Mouse (Mus musculus) hindbrain, embryonic 12.5 days (tissue): ENCODE results near the gene Mmp15. TPM values are rescaled to one million over a fixed set of nuclear protein-coding genes. Genes with fewer than 3 reads are reported as not detected.

Source experiments
- ATAC-seq: fragments of 200-750 bp; cut with Nextera tagmentation; 2 replicates; pipeline ENCODE4 v1.8.0; 2017; ENCODE audit warnings: moderate TSS enrichment; ENCODE audit not compliant: low FRiP score
- H3K27ac ChIP-seq: fragments of 300-500 bp; sonication (generic); 2 replicates; pipeline ENCODE4 v1.5.1; 2016; ENCODE audit warnings: mild to moderate bottlenecking
- H3K27me3 ChIP-seq: fragments of 300-500 bp; sonication (generic); 2 replicates; pipeline ENCODE4 v1.6.1; 2016; ENCODE audit warnings: mild to moderate bottlenecking
- H3K36me3 ChIP-seq: fragments of 300-500 bp; sonication (generic); 2 replicates; pipeline ENCODE4 v1.6.1; 2016; ENCODE audit warnings: mild to moderate bottlenecking
- H3K4me1 ChIP-seq: fragments of 300-500 bp; sonication (generic); 2 replicates; pipeline ENCODE4 v1.6.1; 2016
- H3K4me2 ChIP-seq: fragments of 300-500 bp; sonication (generic); replicated peaks from 2 replicates; pipeline ENCODE4 v1.6.1; 2016; ENCODE audit warnings: mild to moderate bottlenecking
- H3K4me3 ChIP-seq: fragments of 300-500 bp; sonication (generic); 2 replicates; pipeline ENCODE4 v1.5.1; 2016; ENCODE audit warnings: mild to moderate bottlenecking
- H3K9ac ChIP-seq: fragments of 300-500 bp; sonication (generic); 2 replicates; pipeline ENCODE4 v1.6.1; 2016; ENCODE audit warnings: mild to moderate bottlenecking, moderate library complexity
- H3K9me3 ChIP-seq: fragments of 300-500 bp; sonication (generic); replicated peaks from 2 replicates; pipeline ENCODE4 v1.6.1; 2016; ENCODE audit warnings: mild to moderate bottlenecking
- WGBS: fragments of 180-500 bp; shearing (Covaris S2); methylation state at CpG from one replicate; pipeline ENCODE4 v1.1.7; 2016; 5-methylcytosine and 5-hydroxymethylcytosine counted together
- polyA plus RNA-seq: library from polyadenylated mRNA; unstranded; fragments of >200 nt; fragmentation: Nextera tagmentation; extraction: Ambion mirVana; gene quantifications from 2 replicates; pipeline ENCODE4 v1.2.1, GENCODE M21; 2016

Mmp15 gene
- polyA plus RNA-seq, 1 experiment from 2014 or later = 31.8 TPM

GRCm38 (mm10) chr8:95348356-95348755, 3.7 kb upstream of the Mmp15 start:
- Histone ChIP-seq H3K4me3 (no peak overlapping the region), H3K4me1 (peaks cover 21% of the 10 kb centered on the region), H3K4me2 (no peak overlapping the region), H3K27ac (no peak overlapping the region), H3K27me3 (peaks cover 8% of the 10 kb centered on the region; the same call in 1 of the 2 replicates), H3K36me3 (peaks cover 18% of the 10 kb centered on the region), H3K9ac (no peak overlapping the region), H3K9me3 (no peaks in the 10 kb centered on the region)
- ATAC-seq = no peak
- WGBS = 95% methylated on average over 2 of the region's 2 CpGs

- no peak for ATAC-seq
- H3K4me2 ChIP-seq = no peak overlapping the region
- H3K9me3 ChIP-seq = no peaks in the 10 kb centered on the region
- H3K4me3 ChIP-seq = no peak overlapping the region
- WGBS = 64% methylated on average over 18 of the region's 19 CpGs
- H3K9ac ChIP-seq = no peak overlapping the region
- H3K4me1 ChIP-seq = peaks cover 28% of the 10 kb centered on the region
- peaks cover 11% of the 10 kb centered on the region for H3K36me3 ChIP-seq
- no peak overlapping the region for H3K27ac ChIP-seq
- H3K27me3 ChIP-seq = peaks cover 8% of the 10 kb centered on the region; the same call in 1 of the 2 replicates
Measured at GRCm38 (mm10) chr8:95348811-95349630, 3.0 kb upstream of the Mmp15 start.

GRCm38 (mm10) chr8:95351461-95351860, 607 bp upstream of the Mmp15 start:
- no peak for ATAC-seq
- H3K4me3 ChIP-seq = peak overlapping the region; percentile 81; the same call in 1 of the 2 replicates
- H3K36me3 ChIP-seq = 0 out of 2 replicates have a peak, but pooled peaks cover 3% of the 10 kb centered on the region
- peaks cover 42% of the 10 kb centered on the region for H3K4me1 ChIP-seq
- no peak overlapping the region for H3K27ac ChIP-seq
- H3K9me3 ChIP-seq = no peaks in the 10 kb centered on the region
- H3K27me3 ChIP-seq = peaks cover 8% of the 10 kb centered on the region; the same call in 1 of the 2 replicates
- 3% methylated on average over 15 of the region's 15 CpGs for WGBS
- peak overlapping the region; percentile 88 for H3K4me2 ChIP-seq
- H3K9ac ChIP-seq = no peak overlapping the region

DNA sequence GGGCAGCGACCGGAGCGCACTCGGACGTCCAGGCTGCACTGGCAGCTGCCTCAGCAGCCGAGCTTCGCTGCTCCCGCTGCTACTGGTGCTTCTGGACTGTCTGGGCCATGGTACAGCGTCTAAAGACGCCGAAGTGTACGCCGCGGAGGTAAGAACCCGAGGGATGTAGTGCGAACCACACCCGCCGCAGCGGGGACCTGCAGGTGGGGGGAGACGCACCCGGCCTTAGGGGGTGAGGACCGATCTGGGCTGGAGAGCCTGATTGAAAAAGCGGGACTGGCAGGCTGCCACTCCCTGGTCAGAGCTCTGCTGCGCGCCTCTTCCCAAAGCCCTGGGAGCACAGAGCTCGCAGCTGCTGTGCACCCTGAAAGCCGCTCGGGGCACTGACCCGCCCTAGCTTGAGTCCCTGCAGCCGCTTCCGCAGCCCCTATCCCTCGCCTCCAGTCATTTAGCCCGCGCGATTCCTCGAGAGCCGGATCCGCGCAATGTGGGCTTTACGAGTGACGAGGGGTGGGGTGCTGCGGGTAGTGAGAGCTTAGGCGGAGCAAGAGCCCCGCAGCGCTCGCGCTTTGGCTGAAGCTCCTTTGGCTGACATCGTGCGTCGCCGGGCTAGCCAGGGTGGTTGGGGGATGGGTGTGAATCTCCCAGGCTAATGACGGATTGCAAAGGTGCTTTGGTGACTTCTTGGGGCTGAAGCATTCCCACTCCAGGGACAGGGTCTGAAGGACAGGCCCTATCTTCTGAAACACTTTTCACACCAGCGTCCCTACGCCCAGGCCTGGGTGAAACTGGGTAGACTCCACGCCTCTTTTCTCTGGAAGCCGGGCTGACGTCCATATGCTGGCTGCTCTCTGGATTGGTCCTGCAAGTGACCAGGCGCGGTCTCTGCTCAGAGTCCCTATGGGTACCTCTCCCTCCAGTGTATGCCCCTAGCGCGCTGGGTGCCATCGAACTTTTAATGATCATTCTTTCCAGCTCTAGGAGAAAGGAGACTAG, 1.1 kb downstream of the Mmp15 start:
- H3K9ac ChIP-seq = peak overlapping the region; percentile 84
- no peaks in the 10 kb centered on the region for H3K9me3 ChIP-seq
- peaks cover 44% of the 10 kb centered on the region for H3K4me1 ChIP-seq
- peak overlapping the region; percentile 91 for H3K27ac ChIP-seq
- ATAC-seq = peak; percentile 73
- no peaks in the 10 kb centered on the region for H3K36me3 ChIP-seq
- H3K27me3 ChIP-seq = peaks cover 8% of the 10 kb centered on the region; the same call in 1 of the 2 replicates
- peak overlapping the region; percentile 81 for H3K4me3 ChIP-seq
- peak overlapping the region; percentile 88 for H3K4me2 ChIP-seq
- 1% methylated on average over 62 of the region's 62 CpGs for WGBS

DNA sequence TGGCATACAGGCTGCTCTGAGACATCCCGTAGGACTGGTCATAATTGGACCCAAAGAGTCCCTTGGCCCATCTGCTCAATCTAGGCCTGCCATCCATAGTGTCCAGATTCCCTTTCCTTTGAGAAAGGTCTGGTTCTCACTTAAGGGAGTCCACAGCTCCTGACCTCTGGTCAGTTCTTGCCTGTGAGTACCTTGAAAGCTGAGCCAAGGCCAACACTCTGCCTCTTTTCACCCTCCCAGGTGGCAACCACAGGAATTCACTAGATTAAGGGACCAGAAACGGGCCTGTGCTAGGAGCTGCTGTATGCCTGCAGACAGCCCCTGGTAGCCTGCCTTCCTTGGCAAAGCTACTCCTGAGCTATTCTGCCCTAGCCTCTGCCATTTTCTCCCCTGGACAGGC, 2.5 kb downstream of the Mmp15 start:
- Histone ChIP-seq H3K27ac (no peak overlapping the region), H3K4me2 (peak overlapping the region; percentile 88), H3K4me1 (peaks cover 47% of the 10 kb centered on the region), H3K36me3 (no peaks in the 10 kb centered on the region), H3K9me3 (no peaks in the 10 kb centered on the region), H3K4me3 (no peak overlapping the region), H3K27me3 (peaks cover 3% of the 10 kb centered on the region; the same call in 1 of the 2 replicates), H3K9ac (0 out of 2 replicates have a peak overlapping the region, but pooled peaks have one; percentile 47)
- WGBS = 82% methylated on average over 2 of the region's 2 CpGs
- no peak for ATAC-seq

GRCm38 (mm10) chr8:95358550-95359411, 6.7 kb downstream of the Mmp15 start:
- peaks cover 46% of the 10 kb centered on the region for H3K4me1 ChIP-seq

DNA sequence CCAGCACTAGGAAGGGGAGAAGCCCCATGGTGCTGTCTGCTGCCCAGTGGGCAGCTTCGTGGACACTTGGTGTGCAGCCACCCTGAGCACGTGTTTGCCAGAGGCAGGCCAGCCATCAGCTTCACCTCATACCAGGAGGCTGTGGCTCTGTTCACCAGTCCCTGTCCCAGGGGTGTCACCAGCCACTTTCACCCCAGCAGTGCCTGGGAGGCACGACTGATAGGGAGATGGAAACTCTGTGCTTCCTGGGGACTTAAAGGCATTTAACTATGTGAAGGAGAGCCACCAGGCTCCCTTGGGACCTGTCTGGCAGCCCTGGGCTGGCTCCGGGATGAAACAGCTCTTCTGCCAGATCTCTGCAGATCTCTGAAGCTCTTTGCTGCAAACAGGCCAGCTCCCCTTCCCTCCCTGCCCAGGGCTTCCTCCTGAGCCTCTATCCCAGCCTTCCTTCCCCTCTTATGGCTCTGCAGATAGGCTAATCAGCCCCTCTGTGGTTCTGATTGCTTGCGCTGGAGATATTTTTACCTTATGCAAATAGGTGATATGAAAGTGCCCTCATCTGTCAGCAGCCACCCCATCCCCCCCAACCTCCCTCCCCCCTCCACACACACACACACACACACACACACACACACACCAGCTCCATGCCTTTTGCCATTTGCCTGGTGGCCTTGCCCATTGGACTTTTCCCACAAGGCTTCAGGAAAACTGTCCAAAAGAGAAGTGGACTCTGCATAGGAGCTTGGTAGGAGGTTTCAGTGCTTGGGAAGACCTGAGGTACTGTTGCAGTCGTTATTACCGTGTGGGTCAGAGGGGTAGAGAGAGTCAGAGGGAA, 8.3 kb downstream of the Mmp15 start:
- H3K9me3 ChIP-seq = no peaks in the 10 kb centered on the region
- 45% methylated on average over 7 of the region's 7 CpGs for WGBS
- H3K4me3 ChIP-seq = no peak overlapping the region
- peak overlapping the region; percentile 64 for H3K27ac ChIP-seq
- H3K36me3 ChIP-seq = no peaks in the 10 kb centered on the region
- H3K9ac ChIP-seq = no peak overlapping the region; the same call in 1 of the 2 replicates
- H3K4me1 ChIP-seq = peaks cover 35% of the 10 kb centered on the region
- H3K4me2 ChIP-seq = no peak overlapping the region; the same call in 1 of the 2 replicates
- no peaks in the 10 kb centered on the region for H3K27me3 ChIP-seq
- 0 out of 2 replicates have a peak, but pooled peaks have one; percentile 14 for ATAC-seq

More at GRCm38 (mm10) chr8:95358550-95359411, 6.7 kb downstream of the Mmp15 start:
- 56% methylated on average over 8 of the region's 8 CpGs for WGBS
- Histone ChIP-seq H3K9ac (no peak overlapping the region), H3K27ac (no peak overlapping the region), H3K9me3 (no peaks in the 10 kb centered on the region), H3K4me3 (no peak overlapping the region), H3K4me2 (no peak overlapping the region), H3K27me3 (no peaks in the 10 kb centered on the region), H3K36me3 (no peaks in the 10 kb centered on the region)
- ATAC-seq = no peak

DNA sequence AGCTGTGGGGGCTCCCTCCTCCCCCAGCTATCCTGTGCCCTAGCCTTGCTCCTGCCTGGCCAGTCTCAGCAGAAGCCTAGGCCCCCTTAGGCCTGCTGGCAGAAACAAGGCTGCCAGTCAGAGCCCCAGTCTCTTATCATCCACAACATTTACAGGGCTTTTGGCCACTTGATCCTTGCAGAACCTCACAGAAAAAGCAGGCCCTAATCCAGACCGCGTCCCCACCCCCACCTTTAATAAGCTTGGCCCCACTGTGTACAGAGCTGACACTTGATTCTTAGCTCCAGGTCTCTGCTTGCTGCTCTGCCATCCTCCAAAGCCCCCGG, 8.9 kb downstream of the Mmp15 start:
- Histone ChIP-seq H3K4me3 (no peak overlapping the region), H3K27ac (no peak overlapping the region), H3K9ac (no peak overlapping the region; the same call in 1 of the 2 replicates), H3K4me2 (no peak overlapping the region), H3K4me1 (peaks cover 34% of the 10 kb centered on the region), H3K36me3 (no peaks in the 10 kb centered on the region), H3K27me3 (no peaks in the 10 kb centered on the region), H3K9me3 (no peaks in the 10 kb centered on the region)
- WGBS = 79% methylated on average over 3 of the region's 3 CpGs
- ATAC-seq = no peak

DNA sequence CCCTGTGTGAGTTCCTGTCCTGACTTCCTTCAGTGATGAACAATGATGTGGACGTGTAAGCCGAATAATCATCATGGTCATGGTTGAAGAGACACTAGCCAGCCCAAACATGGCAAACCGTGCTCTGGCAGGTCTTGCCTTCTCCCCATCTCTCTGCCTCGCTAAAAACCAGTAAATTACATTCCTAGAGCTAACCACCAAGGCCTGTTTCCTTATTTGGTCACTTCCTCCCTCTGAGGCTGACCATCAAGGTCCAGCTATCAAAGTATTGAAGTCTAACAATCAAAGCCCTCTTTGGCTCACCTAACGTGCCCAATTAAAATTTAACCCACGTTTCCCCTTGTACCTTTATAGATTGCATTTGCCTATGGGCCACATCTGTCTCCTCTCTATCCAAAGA, 10.2 kb downstream of the Mmp15 start:
- peaks cover 7% of the 10 kb centered on the region; the same call in 1 of the 2 replicates for H3K36me3 ChIP-seq
- peaks cover 28% of the 10 kb centered on the region for H3K4me1 ChIP-seq
- WGBS = 69% methylated on average over 6 of the region's 6 CpGs
- ATAC-seq = no peak
- no peak overlapping the region for H3K27ac ChIP-seq
- H3K27me3 ChIP-seq = no peaks in the 10 kb centered on the region
- no peak overlapping the region for H3K4me3 ChIP-seq
- no peaks in the 10 kb centered on the region for H3K9me3 ChIP-seq
- no peak overlapping the region for H3K9ac ChIP-seq
- no peak overlapping the region for H3K4me2 ChIP-seq

DNA sequence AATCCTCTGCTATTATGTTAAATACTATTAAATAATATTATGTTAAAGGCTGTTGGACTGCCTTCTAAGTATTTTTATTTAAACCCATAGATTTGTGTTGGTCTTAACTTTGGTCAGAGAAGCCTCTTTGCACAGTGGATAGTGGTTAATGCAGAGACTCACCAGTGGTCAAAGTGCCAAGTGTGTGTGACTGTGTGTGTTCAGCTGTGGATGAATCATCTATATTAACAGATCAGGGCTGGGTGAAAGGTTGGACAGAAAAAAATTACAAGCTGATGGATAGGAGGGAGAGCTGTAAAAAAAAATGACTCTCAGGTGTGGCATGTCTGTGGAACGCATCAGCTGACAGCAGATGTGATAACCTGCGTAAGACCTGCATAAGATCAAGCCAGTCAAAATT, 11.8 kb downstream of the Mmp15 start:
- H3K4me2 ChIP-seq = no peak overlapping the region
- ATAC-seq = no peak
- no peak overlapping the region for H3K9ac ChIP-seq
- H3K27me3 ChIP-seq = no peaks in the 10 kb centered on the region
- H3K27ac ChIP-seq = no peak overlapping the region
- H3K4me1 ChIP-seq = peaks cover 21% of the 10 kb centered on the region
- H3K4me3 ChIP-seq = no peak overlapping the region
- H3K36me3 ChIP-seq = peaks cover 19% of the 10 kb centered on the region
- H3K9me3 ChIP-seq = no peaks in the 10 kb centered on the region
- WGBS = 94% methylated on average over 2 of the region's 2 CpGs
